Mouse (Mus musculus) layer of hippocampus, adult 8-10 months (tissue): ENCODE results near the gene Themis3. TPM values are rescaled to one million over a fixed set of nuclear protein-coding genes. Genes with fewer than 3 reads are reported as not detected.
A peak's percentile ranks its signal among the peaks of the same experiment; 100 is the strongest.
"Not testable (repeated sequence)": the region's sequence is repeated elsewhere in the genome, so short reads cannot be mapped to it uniquely, and the experiment has no call there.

Experiments
- DNase-seq, 2 experiments: peaks; one replicate each; pipeline ENCODE4 v3.0.0; 2022; ENCODE audit warnings: low spot score in 2 of 2
- total RNA-seq, 4 experiments: library from RNA; stranded (reverse); gene quantifications; 2 replicates each; pipeline ENCODE4 v1.2.4; 2022

The Themis3 gene
- total RNA-seq, 4 experiments from 2014 or later, result 0.13 TPM; not detected in 3

GRCm38 (mm10) chr17:66558404-66559317 lies 35.8 kb downstream of the Themis3 start:
- DNase-seq, result no peak

DNA sequence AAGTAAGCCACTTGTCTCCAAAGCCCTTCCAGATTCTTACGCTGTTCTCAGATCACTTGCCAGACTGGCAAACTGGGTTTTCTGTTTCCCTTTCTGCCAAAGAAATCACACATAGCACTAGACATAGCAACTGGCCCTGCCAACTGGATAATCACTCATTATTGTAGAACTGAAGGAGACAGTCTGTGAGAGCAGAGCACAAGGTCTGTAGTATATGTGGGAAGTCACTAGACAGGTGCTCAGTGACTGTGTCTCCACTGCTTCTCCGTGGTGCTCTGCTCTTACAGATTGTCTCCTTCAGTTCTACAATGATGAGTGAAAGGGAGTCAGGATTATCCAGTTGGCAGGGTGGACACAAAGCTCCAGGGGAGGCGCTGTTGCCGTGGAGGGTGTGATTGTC lies 41.7 kb downstream of the Themis3 start:
- DNase-seq, result no peak

DNA sequence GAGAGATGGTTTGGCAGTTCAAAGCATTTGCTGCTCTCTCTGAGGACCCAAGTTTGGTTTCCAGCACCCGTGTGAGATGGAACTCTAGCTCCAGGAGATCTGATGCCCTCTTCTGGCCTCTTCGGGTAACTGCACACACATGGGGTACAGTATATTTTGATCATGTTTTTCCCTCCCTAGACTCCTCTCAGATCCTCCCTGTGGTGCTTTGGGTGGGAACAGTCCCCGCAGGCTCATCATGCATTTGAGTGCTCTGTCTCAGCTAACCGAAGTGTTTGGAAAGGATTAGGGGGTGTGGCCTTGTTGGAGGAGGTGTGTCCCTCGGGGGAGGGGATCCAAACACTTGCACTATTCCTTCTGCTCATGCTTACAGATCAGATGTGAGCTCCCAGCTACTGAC lies 43.9 kb downstream of the Themis3 start:
- no peak for DNase-seq

DNA sequence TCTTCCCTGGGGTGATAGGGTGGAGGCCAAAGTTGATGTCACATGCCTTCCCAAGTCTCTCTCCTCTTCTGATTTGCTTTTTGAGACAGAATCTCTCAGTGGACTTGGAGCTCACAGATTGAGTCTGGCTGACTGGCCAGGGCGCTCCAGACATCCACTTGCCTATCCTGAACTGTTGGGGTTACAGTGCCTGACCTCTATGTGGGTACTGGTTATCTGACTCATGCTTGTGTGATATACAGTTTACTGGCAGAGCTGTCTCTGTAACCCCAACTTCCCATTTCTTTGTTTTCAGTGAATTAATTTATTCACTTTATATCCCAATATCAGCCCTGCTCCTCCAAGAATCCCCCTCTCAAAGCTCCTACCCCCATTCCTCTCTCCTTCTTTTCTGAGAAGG lies 62.1 kb downstream of the Themis3 start:
- DNase-seq, result no peak

DNA sequence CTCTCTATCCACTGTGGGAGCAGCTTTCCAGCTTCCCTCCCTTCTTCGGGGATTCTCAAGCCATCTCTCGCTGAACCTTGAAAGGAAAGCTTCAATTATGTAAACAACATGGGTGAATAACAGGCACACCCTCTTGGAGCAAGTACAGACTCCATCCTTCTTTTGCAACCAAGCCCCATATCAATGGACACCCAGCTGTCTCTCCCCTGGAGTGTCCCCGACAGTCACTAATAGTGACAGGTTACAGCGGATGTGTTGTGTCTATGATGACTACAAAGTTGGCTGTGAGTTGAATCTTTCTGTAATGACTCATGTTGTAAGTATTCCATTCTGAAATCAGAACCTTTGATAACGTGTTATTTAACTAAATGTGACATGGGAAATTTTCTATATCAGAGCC lies 71.0 kb downstream of the Themis3 start:
- no peak for DNase-seq

- not testable (repeated sequence) for DNase-seq
Observed at GRCm38 (mm10) chr17:66522631-66523030, 71.8 kb downstream of the Themis3 start.

DNA sequence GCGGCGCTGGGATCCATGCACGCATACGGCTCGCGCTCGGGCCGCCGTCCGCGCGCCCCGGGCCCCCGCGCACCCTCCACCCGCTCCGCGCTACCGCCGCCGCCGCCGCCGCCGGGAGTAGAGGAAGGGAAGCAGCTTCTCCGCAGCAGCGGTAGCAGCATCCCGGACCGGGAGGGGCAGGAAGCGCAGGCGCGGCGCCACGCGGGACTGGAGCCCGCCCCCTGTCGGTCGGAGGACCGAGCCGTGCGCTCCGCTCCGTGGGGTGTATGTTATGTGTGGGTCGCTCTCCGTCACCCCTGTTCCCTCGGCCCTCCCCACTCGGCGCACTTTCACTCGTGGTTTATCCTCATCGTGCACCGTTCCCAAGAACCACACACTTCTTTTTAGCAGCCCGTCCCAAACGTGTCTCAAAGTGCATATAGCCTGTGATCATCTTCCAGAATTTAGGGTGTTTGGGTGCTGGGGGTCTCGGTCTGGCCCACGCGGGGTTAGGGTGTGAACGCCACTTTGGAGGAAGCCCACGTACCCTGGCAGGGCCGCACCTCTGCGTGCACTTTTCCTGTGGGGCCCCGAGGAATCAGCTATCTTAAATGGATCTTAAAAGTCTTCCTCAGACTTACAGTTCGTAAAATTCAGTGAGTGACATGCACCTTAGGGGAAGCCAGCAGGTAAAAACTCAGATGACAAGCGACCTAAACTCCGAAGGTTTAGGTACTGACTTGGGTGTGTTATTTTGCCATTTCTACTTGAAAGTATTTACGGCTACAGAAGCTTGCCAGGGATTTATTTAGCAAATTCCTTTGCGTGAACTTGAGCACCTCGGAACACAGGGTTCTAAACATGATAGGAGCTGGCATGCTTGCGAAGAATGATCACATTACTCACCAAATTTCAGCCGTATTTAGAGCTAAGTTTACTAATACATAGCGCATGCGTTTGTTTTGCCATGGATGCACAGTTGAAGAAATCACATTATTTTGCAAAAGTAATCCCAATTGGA lies 74.6 kb downstream of the Themis3 start, which contains the start of gene Rab12:
Rab12 (minus strand) TSS at position 176 of the 1,000 bp plus-strand sequence.
- DNase-seq, result peak; percentile 58 to 78

DNA sequence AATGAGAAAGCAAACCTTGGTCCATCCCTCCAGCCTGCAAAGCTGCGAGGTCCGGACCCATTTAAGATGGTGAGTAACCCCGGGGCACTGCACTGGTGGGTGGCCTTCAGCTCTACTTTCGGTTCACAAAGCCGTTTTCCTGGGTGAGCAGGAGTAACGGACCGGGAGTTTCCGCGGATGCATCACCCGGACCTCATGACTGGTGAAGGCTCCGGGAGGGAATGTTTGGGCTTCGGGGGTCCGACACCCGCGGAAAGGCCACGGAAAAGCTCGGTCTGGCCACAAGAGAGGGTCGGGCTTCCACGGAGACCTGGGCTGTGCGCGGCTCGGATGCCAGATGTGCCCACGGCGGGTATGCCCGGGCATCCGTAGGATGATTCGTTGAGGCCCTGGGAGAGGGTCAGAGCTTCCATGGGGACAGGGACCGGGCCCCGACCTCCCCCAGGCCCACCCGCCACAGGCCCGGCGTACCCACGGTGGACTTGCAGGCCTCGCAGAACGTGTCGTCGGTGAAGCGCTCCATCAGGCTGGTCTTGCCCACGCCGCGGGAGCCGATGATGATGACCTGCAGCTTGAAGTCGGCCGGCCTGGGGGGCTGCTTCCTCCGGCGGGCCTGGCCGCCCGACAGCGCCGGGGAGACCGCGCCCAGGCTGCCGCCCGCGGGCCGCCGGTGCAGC lies 75.4 kb downstream of the Themis3 start:
- DNase-seq, result no peak

- DNase-seq, result no peak
Observed at GRCm38 (mm10) chr17:66516953-66517352, 77.5 kb downstream of the Themis3 start.

DNA sequence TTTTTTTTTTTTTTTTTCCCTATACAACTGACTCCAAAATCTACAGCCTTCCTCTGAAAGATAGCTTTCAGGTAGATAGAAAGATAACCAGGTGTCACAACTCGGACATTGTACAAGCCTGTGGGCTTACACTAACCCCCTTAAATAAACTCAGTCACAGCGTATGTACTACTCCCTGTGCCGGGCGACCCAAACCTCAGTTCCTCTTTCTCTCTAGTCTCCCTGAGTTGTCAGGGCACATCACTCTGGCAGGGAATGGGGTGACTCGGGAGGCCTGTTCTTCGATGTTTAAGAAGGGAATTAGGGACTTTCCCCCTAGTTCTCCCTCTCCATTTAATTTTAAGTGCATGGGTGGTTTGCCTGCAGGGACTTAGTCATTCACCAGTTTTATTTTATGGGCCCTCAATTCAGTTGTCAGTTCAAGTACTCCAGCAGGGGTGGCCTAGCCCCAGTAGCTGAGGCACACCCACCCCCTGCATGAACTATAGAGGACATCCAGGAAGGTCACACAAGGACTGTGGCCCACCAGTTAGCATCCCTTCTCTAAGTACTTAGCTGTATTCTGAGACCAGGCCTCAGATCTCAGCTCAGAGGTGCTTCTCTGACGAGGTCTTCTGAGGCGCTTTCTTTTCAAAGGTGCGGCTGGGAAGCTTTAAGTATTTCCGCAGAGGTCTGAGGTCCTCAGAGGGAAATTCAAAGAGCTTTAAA lies 80.0 kb downstream of the Themis3 start:
- DNase-seq, result no peak

DNA sequence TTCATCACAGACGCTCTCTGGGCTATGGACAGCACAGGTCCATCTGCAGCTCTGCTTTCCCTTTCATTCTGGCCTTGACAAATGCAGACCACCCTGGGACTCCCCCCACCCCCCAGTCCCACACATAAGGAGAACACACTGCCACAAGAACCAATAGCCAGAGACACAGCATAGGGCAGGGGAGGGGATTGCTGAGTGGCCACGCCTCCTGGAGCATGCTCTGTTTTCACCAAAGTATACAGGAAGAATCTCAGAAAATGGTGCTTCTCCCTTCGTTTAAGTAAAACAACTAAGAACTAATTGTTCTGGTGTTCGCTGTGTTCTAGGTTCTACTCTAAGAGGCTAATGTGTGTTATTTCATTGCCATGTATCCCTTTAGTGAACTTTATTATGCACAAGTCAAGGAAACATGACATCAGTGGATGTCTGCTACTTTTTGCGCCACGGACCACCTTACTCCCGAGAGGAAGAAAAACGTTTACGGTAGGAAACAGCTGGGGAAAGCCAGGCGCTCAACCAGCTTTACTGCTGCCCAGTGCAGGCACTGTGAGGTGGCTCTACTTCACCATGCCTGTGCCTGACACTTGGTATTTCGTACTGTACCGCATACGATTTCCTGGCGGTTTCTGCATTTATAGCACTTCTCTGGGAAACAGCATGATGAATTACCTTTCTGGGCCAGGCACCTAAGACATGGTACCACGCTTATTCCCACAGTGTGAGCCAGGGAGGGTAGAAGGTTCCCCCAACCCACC lies 82.0 kb downstream of the Themis3 start:
- no peak for DNase-seq

DNA sequence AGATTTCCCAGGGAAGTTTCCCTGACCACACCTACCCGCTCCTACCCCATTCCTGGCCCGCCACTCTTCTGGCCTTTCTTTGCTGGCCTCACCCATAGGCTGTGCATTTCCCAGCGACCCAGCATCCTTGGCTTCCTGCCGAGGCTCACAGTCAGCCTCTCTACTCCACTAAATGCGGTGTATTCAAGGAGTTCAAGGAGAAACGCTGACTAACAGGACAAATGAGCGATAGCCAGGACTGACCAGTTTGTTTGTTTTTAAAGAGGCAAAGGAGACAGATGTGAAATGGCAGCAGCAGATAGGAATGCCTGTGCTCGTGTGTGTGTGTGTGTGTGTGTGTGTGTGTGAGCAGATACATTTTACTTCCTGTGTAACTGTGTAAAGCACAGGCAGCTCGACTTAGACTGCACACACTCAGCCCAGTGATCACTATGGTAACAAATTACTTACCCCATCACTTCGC lies 84.2 kb downstream of the Themis3 start:
- DNase-seq, result no peak

- DNase-seq, result no peak
Observed at GRCm38 (mm10) chr17:66507049-66507954, 87.1 kb downstream of the Themis3 start.

DNA sequence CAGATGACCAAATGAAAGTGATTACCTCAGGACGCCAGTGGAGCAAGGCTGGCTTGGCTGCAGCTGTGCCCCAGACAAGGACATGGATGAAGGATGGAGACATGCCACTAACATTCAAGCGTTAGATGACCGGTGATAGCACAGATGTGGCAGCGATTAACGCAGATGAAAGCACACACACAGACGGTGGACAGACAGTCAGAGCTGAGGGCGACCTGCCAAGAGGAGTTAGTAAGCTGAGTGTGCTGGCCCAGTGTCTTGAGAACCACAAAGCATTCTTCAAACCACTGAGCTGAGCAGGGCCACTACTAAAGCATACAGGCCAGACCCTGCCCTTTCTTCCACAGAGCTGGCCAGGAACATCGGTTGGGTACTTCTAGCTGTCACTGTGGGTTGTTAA lies 89.5 kb downstream of the Themis3 start:
- no peak for DNase-seq

Other genes with a start within 250 kb of the Themis3 start
- 10 to 100 TPM; 40.5 to 54.3 (median 44.3) TPM for gene Mtcl1, start 144.9 kb downstream of the Themis3 start, total RNA-seq
- gene Rab12, start 74.9 kb downstream of the Themis3 start, total RNA-seq, result 100 to 1,000 TPM; 106 to 117 (median 108) TPM